Mouse (Mus musculus): ENCODE measurements around the gene Nnat.

DNA sequence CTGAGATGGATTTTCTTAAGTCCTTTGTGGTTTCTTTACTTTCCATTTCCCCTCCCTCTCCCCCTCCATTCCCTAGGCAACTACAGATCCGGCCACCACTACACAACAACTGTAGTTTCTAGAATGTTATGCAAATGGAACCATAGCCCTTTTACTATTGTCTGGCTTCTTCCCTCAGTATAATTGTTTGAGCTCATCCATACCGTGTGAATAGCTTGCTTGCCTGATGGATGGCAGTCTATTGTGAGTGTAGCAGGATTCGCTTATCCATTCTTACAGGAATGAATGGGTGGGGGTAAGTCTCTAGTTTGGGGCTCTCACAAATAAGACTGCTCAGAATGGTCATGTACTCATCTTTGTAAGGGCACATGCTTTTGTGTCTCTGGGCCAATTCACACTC, 37.3 kb upstream of the Nnat start:
- TF ChIP-seq CTCF (IDR thresholded peaks at IDR 0.05; ENCODE audit: borderline replicate concordance, extremely low read depth, insufficient read depth, insufficient read length) (no peak), POLR2A (IDR thresholded peaks at IDR 0.05; ENCODE audit: borderline replicate concordance, extremely low read depth, insufficient read depth, insufficient read length, poor library complexity, severe bottlenecking) (no peak)
